Mouse (Mus musculus) lung, embryonic 15.5 days (tissue): ENCODE measurements around the gene Abcg2. TPM values are rescaled to one million over a fixed set of nuclear protein-coding genes. Genes with fewer than 3 reads are reported as not detected.

Experiments
- ATAC-seq: fragments of 200-750 bp; cut with Nextera tagmentation; 2 replicates; pipeline ENCODE4 v1.8.0; 2017; ENCODE audit warnings: moderate number of reproducible peaks, borderline replicate concordance; ENCODE audit not compliant: low FRiP score, low TSS enrichment; ENCODE audit errors: extremely low read depth
- H3K27ac ChIP-seq: fragments of 300-500 bp; sonication (generic); 2 replicates; pipeline ENCODE4 v1.5.1; 2015; ENCODE audit warnings: moderate library complexity, mild to moderate bottlenecking, inconsistent platforms
- H3K27me3 ChIP-seq: fragments of 300-500 bp; sonication (generic); 2 replicates; pipeline ENCODE4 v1.6.1; 2015; ENCODE audit warnings: inconsistent platforms
- H3K36me3 ChIP-seq: fragments of 300-500 bp; sonication (generic); 2 replicates; pipeline ENCODE4 v1.6.1; 2015; ENCODE audit warnings: inconsistent platforms
- H3K4me1 ChIP-seq: fragments of 300-500 bp; sonication (generic); 2 replicates; pipeline ENCODE4 v1.6.1; 2015; ENCODE audit warnings: inconsistent platforms
- H3K4me2 ChIP-seq: fragments of 300-500 bp; sonication (generic); 2 replicates; pipeline ENCODE4 v1.6.1; 2015; ENCODE audit warnings: inconsistent platforms, mild to moderate bottlenecking, moderate library complexity
- H3K4me3 ChIP-seq: fragments of 300-500 bp; sonication (generic); 2 replicates; pipeline ENCODE4 v1.5.1; 2015; ENCODE audit warnings: mild to moderate bottlenecking, inconsistent platforms
- H3K9ac ChIP-seq: fragments of 300-500 bp; sonication (generic); 2 replicates; pipeline ENCODE4 v1.6.1; 2015; ENCODE audit warnings: inconsistent platforms
- H3K9me3 ChIP-seq: fragments of 300-500 bp; sonication (generic); 2 replicates; pipeline ENCODE4 v1.6.1; 2016; ENCODE audit warnings: inconsistent platforms
- WGBS: fragments of 180-500 bp; shearing (Covaris S2); methylation state at CpG from one replicate; pipeline ENCODE4 v1.1.7; 2015; 5-methylcytosine and 5-hydroxymethylcytosine counted together
- polyA plus RNA-seq: library from polyadenylated mRNA; unstranded; fragments of >200 nt; fragmentation: Nextera tagmentation; extraction: Ambion mirVana; gene quantifications from 2 replicates; pipeline ENCODE4 v1.2.1, GENCODE M21; 2015

The Abcg2 gene
- polyA plus RNA-seq, 1 experiment from 2014 or later: 56.9 TPM

DNA sequence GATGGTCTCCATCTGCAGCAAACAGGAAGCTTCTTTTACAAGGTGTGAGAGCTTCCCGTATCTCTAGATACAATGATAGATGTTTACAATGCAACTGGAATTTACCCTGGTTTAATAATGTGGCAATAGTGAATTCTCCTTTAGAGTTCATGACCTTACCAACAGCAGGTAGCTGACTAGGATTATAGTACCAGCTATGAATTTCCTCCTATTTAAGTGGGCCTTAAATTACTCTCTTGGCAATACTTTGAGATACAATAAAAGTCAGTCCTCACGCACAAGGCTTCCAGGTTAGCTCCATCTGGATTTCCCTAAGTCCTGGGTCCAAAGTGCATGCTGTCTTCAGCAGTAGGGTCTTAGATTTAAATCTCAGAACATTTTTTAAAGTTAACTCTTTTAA is 109.9 kb downstream of the Abcg2 start:
- Histone ChIP-seq H3K9me3 (no peaks in the 10 kb centered on the region), H3K4me1 (no peaks in the 10 kb centered on the region), H3K27ac (no peak overlapping the region), H3K4me3 (no peak overlapping the region), H3K36me3 (0 out of 2 replicates have a peak, but pooled peaks cover 3% of the 10 kb centered on the region), H3K4me2 (no peak overlapping the region), H3K27me3 (no peaks in the 10 kb centered on the region), H3K9ac (no peak overlapping the region)
- 83% methylated on average over 2 of the region's 2 CpGs for WGBS
- ATAC-seq: no peak

GRCm38 (mm10) chr6:58694765-58695164 is 110.4 kb downstream of the Abcg2 start:
- 0 out of 2 replicates have a peak, but pooled peaks cover 3% of the 10 kb centered on the region for H3K36me3 ChIP-seq
- no peak overlapping the region for H3K4me3 ChIP-seq
- H3K27ac ChIP-seq: no peak overlapping the region
- H3K9ac ChIP-seq: no peak overlapping the region
- H3K4me1 ChIP-seq: no peaks in the 10 kb centered on the region
- no peaks in the 10 kb centered on the region for H3K27me3 ChIP-seq
- H3K9me3 ChIP-seq: no peaks in the 10 kb centered on the region
- no peak overlapping the region for H3K4me2 ChIP-seq
- ATAC-seq: no peak
- WGBS: 80% methylated on average over 1 of the region's 1 CpGs

- H3K4me2 ChIP-seq: no peak overlapping the region
- ATAC-seq: no peak
- 57% methylated on average over 1 of the region's 1 CpGs for WGBS
Observed at GRCm38 (mm10) chr6:58710369-58710768, 126.0 kb downstream of the Abcg2 start.

DNA sequence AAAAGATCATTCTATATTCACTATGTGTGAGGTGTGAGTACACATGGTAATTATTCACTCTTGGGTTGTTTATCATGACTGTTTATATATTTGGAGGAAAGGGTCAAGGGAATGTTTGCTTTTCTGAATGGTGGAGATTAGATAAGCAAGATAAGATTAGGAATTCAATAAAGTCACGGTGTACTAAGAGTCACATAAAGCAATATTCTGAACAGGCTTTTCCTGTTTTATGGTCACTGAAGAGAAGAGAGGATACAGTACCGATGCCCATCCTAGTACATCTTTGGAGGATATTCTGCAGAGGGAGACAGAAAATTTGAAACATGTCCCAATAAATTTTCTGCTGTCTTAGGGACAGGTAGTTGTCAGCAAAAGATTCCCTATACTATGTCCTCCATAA is 127.6 kb downstream of the Abcg2 start:
- no peak for ATAC-seq
- Histone ChIP-seq H3K9ac (no peak overlapping the region), H3K9me3 (no peaks in the 10 kb centered on the region), H3K27ac (no peak overlapping the region), H3K4me1 (no peaks in the 10 kb centered on the region), H3K4me3 (no peak overlapping the region), H3K27me3 (no peaks in the 10 kb centered on the region), H3K4me2 (no peak overlapping the region), H3K36me3 (no peaks in the 10 kb centered on the region)
- 22% methylated on average over 2 of the region's 2 CpGs for WGBS

More at GRCm38 (mm10) chr6:58710369-58710768, 126.0 kb downstream of the Abcg2 start:
- H3K27ac ChIP-seq: no peak overlapping the region
- H3K4me1 ChIP-seq: no peaks in the 10 kb centered on the region
- H3K4me3 ChIP-seq: no peak overlapping the region
- H3K36me3 ChIP-seq: no peaks in the 10 kb centered on the region
- H3K9ac ChIP-seq: no peak overlapping the region
- H3K27me3 ChIP-seq: no peaks in the 10 kb centered on the region
- no peaks in the 10 kb centered on the region for H3K9me3 ChIP-seq

DNA sequence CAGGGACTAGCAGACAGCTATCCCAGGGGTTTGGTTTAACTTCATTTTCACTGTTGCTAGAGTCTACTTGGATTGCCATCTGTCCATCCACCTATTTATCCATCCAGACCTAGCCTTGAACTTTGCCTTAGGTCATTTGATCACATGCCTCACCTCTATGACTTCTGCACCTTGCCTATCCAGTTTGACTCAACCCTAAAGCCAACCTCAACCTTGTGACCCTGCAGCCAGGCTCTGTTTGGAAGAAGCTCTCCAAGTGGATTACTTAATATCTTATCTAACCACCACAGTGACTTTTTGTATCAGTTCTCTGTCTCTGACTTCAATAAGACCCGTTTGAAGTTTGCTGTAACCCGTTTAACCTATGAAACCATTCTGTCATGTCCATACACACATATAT is 149.5 kb downstream of the Abcg2 start:
- Histone ChIP-seq H3K36me3 (no peaks in the 10 kb centered on the region), H3K4me3 (no peak overlapping the region), H3K27ac (no peak overlapping the region), H3K9me3 (no peaks in the 10 kb centered on the region), H3K9ac (no peak overlapping the region), H3K4me1 (no peaks in the 10 kb centered on the region), H3K4me2 (no peak overlapping the region), H3K27me3 (no peaks in the 10 kb centered on the region)
- 60% methylated on average over 2 of the region's 2 CpGs for WGBS
- ATAC-seq: no peak

GRCm38 (mm10) chr6:58735090-58735489 is 150.8 kb downstream of the Abcg2 start:
- no peak overlapping the region for H3K4me2 ChIP-seq
- no peak for ATAC-seq
- no peak overlapping the region for H3K9ac ChIP-seq
- no peaks in the 10 kb centered on the region for H3K27me3 ChIP-seq
- no peak overlapping the region for H3K27ac ChIP-seq
- H3K4me1 ChIP-seq: no peaks in the 10 kb centered on the region
- H3K36me3 ChIP-seq: no peaks in the 10 kb centered on the region
- H3K9me3 ChIP-seq: no peaks in the 10 kb centered on the region
- 50% methylated on average over 1 of the region's 1 CpGs for WGBS
- H3K4me3 ChIP-seq: no peak overlapping the region

Other genes with a start within 250 kb of the Abcg2 start
- gene Vmn1r30, start 141.1 kb upstream of the Abcg2 start, polyA plus RNA-seq: not detected in 2 replicates
- gene Vmn1r31, start 109.2 kb upstream of the Abcg2 start, polyA plus RNA-seq: not detected in 2 replicates
- 9.3 and 9.9 TPM in 2 replicates for gene Herc3, start 246.9 kb downstream of the Abcg2 start, polyA plus RNA-seq